Mouse (Mus musculus) cortical plate, adult 2 months (tissue): ENCODE data around the gene Kbtbd4.

Experiments
- CTCF ChIP-seq: fragments of 200-500 bp; IDR thresholded peaks from 2 replicates; pipeline ENCODE4 v1.5.1; 2011; ENCODE audit warnings: mild to moderate bottlenecking, control low read depth, low read length; ENCODE audit not compliant: insufficient read depth; ENCODE audit errors: extremely low read depth
- POLR2A ChIP-seq: fragments of 200-500 bp; IDR thresholded peaks from 2 replicates; pipeline ENCODE4 v1.6.1; 2011; ENCODE audit warnings: mild to moderate bottlenecking, low read length, control low read depth; ENCODE audit not compliant: insufficient read depth; ENCODE audit errors: extremely low read depth

GRCm38 (mm10) chr2:90864184-90864583, 40.4 kb upstream of the Kbtbd4 start:
- TF ChIP-seq CTCF = no peak
- no peak for TF ChIP-seq POLR2A
